Mouse (Mus musculus) thymus, postnatal 10 days (tissue): ENCODE data around the gene D930007J09Rik.

Experiments
- DNase-seq, 2 experiments: peaks; one replicate each; pipeline ENCODE4 v3.0.0; 2021; ENCODE audit warnings: low spot score in 2 of 2

Gene D930007J09Rik

GRCm38 (mm10) chr13:32819926-32820325 lies 17.3 kb upstream of the D930007J09Rik start:
- no peak for DNase-seq

DNA sequence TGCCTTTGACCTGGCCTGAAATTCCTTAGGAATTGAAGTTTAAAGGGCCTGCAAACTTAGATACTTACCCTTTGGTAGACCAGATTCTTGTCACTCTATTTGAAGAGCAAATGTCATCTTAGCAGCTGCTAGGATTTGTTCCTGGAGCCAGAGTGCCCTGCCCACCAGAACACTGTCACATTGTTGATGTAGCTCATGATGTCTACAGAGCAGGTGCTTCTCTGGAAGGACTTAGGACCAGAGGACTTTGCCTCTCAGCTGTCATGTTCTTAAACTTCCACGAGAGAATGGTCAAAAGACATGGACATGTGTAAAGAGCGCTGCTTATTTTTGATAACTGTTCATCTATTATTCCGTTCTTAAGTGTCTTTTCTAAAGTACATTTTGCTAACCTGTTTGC lies 16.6 kb upstream of the D930007J09Rik start:
- no peak for DNase-seq

GRCm38 (mm10) chr13:32807624-32808023 lies 5.0 kb upstream of the D930007J09Rik start:
- DNase-seq: no peak

GRCm38 (mm10) chr13:32806820-32807219 lies 4.2 kb upstream of the D930007J09Rik start:
- DNase-seq: no peak

DNA sequence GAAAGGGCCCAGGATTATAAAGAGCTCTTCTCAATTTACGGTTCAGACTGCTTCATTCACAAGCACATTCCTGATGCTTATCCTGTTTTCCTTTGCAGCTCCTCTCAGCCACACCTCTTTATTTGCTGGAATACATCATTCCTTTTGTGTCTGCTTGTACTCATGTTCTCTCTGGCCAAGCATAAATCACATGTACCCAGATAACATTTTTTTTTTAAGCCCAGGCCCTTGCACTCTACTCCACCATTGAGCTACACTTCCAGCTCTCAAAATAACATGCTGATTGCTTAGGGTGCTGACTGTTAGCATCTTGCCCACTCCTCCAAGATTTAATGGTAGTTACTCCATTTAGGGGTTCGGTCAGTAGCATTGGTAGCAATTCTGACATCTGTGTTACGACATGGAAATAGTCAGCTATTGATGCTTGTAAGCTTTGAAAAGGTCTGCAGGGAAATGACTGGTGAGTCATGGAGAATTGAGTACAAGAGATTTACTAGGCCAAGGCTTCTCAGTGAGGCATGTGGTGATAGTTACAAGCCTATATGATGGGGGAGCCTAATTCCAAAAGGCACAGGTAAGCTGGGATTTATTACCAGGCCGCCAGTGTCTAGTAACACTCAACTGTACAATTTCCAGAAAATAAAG lies 1.2 kb upstream of the D930007J09Rik start:
- no peak for DNase-seq

DNA sequence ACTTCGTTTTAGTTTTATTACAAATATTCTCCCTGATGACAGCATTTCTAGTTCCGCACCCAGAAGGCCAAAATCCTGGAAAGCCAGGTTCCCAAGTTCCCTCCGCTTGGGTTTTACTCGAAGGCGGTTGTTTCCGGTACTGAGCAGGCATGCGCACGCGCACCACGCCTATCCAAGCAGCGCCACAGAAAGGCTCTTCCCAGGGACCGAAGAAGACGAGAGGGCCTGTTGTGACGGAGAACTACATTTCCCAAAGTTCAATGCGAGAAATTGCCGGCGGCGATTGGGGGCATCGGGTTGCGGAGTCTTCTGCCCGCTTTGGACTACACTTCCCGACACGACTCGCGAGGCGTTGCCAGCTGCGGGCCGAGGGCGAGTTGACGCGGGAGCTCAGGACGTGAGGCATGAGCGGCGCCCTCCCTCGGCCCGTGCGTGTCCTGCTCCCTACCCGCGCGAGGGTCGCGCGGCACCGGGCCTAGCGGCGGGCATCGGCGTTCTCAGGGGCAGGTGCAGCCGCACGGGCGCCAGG lies 892 bp downstream of the D930007J09Rik start, which contains the start of gene Wrnip1:
Gene Wrnip1, plus strand, starts transcription at position 346 of the 529 bp plus-strand sequence.
- DNase-seq: peak; percentile 93 to 95

GRCm38 (mm10) chr13:32800859-32801258 lies 1.8 kb downstream of the D930007J09Rik start:
- DNase-seq: peak; percentile 18 to 36

GRCm38 (mm10) chr13:32799131-32799530 lies 3.5 kb downstream of the D930007J09Rik start:
- DNase-seq: no peak

DNA sequence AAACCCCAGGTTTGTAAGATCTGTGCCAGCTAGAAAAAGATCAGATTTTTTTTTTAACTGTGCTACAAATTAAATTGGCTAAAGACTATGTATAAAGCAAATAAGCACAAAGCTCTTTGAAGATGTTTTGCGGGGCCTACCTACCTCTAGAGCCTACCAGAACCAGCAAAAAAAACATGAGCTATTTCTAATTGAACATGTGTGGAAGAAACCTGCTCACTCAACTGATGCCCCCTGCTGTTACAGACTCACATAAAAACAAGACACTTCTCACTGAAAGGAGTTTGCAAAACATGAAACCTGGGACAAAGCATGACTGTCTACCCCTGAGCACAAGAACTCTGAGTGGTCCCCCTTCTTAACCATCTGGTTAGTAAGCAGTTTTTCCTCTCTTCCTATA lies 5.6 kb downstream of the D930007J09Rik start:
- no peak for DNase-seq

- no peak for DNase-seq
Observed at GRCm38 (mm10) chr13:32795166-32795565, 7.5 kb downstream of the D930007J09Rik start.

DNA sequence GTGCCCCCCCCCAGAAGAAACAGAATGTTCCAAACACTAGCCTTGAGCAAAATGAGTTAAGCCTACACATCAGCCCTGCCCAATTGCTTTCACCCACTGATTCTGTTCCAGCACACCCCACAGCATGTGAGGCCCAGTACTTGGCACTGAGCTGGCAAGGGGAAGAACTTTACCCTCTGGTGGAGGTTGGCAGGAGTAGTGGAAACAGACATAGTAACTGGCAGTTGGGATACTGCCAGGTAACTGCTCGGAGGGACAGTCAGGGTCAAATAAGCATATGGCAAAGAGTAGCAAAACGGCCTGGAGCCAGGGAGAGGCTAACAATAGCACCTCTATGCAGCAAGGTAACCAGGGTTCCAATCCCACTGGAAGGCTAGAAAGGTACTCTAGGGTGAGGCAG lies 8.0 kb downstream of the D930007J09Rik start:
- no peak for DNase-seq

GRCm38 (mm10) chr13:32789781-32790180 lies 12.9 kb downstream of the D930007J09Rik start:
- DNase-seq: no peak

DNA sequence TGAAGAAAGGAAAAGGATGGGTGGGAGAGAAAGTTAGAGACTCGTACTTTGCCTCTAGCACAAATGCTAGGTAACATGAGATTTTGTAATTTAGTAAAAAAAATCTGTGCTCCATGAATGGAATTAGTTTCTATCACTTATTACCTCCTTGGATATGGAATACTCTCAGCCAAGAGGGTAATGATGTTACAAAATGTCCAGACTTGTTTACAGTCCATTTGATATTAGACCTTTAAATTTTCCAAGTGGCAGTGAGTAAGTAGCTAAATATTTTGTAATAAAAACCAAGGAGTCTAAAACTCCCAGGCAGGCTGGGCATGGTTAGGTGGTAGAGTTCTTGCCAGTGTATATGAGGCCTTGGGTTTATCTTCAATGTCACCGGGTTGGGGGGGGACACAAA lies 15.1 kb downstream of the D930007J09Rik start:
- DNase-seq: no peak

GRCm38 (mm10) chr13:32783816-32784215 lies 18.8 kb downstream of the D930007J09Rik start, which contains the start of gene Mylk4:
Mylk4 (minus strand) TSS chr13:32783954.
- no peak for DNase-seq

GRCm38 (mm10) chr13:32783055-32783454 lies 19.6 kb downstream of the D930007J09Rik start:
- DNase-seq: no peak

- no peak for DNase-seq
Observed at GRCm38 (mm10) chr13:32778861-32779260, 23.8 kb downstream of the D930007J09Rik start.

- DNase-seq: no peak
Observed at GRCm38 (mm10) chr13:32776350-32776749, 26.3 kb downstream of the D930007J09Rik start.

DNA sequence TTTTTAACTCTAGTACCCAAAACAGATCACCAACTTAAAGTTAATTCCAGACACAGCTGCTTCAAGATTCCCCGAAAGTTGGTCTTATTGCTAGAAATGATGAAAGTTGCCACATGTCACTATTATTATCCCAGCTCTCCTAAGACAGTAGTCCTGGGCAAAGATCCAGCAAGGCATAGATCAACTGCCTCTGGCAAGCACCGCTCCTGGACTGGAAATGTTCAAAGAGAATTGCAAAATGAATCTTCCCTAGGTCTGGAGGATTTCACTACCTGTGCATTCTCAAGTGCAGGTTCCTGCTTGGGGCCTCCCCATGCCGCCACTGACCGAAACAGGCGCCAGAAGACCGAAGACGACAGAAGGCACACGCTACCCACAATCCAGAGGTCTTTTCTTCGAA lies 26.8 kb downstream of the D930007J09Rik start:
- no peak for DNase-seq

DNA sequence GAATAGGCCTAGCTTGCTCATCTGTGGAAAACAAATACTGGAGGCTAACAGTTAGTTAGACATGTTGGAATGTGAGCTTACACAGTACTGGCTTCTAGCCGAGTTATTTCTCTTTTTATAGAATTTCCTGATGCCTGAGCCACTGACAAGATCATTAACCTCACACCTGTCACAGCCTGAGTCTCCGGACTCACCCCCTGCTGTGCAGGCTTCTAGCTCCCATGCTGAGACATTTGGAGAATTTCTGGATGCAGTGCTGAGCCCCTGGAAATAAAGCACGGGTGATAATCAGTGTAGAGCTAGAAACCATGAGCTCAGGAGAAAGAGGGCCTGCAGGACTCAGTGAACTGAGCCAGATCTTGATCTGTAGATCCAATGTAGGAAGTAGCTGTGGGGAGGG lies 32.7 kb downstream of the D930007J09Rik start:
- DNase-seq: no peak

DNA sequence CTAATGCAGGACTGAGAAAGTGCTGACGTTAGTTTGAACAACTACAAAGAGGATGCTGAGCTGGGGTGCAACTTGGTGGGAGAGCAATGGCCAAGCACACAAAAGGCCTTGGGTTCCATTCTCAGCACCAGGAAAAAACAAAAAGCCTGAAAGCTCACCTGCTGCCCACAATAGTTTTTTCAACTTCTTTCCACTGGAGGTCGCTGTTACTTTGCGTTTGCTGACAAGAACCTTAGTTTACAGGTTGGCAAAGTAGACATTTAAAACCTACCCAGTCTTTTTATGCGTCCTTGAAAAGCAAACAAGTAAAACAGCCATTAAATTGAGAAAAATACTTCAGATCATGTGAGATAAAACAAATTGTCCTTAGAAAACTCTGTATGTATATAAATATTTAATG lies 34.5 kb downstream of the D930007J09Rik start:
- DNase-seq: peak in 1 of 2 experiments; percentile 57

DNA sequence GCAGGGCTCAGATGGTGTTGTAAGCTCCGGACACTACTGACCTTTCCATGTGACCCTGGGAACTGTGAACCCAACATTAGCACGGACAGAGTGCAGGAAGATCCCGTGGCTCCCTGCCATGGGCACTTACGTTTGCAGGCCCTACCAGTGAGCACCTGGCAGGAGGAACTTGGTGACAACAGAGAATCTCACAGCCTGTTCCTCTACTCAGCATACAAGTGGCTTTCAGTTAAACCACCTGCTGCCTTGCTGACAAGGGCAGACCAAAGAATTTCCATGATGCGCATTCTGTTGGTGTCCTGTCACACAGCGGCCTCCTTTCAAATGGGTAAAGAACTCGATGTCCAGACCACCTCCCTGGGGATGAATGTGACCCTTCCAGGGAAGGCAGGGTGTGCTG lies 38.2 kb downstream of the D930007J09Rik start:
- DNase-seq: no peak

GRCm38 (mm10) chr13:32763141-32763540 lies 39.5 kb downstream of the D930007J09Rik start:
- DNase-seq: no peak

DNA sequence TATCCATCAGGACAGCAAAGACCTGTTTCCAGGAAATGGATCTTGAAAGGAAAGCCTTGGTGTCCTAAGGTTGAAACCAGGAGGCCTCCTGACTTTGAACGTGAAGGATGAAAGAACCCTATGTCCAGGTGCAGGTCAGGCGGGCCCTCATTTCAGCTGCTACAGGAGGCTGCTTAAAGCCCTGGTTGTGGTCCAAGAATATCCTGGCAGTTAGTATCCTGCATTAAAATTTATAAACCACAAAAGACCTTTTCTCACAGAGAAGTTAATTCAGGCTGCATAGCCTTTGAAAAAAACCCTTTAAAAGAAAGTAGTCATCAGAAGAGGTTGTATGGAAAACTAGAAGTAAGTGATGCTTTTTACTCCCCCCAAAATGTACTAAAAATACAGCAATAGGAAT lies 41.9 kb downstream of the D930007J09Rik start:
- no peak for DNase-seq

DNA sequence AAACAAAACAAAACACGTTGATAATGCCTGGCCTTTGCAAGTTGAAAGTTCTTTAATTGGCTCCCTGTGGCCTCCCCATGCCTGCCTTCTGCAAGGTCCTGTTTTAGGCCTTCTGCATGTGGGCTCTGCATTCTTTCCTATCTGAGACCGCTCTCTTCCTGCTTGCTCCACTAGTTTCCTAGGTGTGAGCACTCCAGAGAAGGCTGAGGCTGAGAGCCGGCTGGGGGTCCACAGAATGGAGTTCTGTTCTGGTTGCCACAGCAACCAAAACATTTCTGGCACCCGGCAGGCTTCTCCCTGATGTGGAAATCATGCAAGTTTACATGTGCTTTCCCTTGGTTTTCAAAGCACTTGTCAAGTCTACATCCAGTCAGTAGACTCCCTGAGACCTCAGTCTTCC lies 43.6 kb downstream of the D930007J09Rik start:
- no peak for DNase-seq
